Mouse (Mus musculus) gastrocnemius, postnatal 36 days (tissue): Measurements from ENCODE around the gene Kidins220. TPM values are rescaled to one million over a fixed set of nuclear protein-coding genes. Genes with fewer than 3 reads are reported as not detected.

Source experiments
- DNase-seq, 2 experiments: peaks; one replicate each; pipeline ENCODE4 v3.0.0; 2022
- intact Hi-C: fragments of 180-260 bp; cut with DNase I; formaldehyde crosslinking; loops from one replicate; pipeline ENCODE4 v1.15.1; 2025
- total RNA-seq, 2 experiments: library from RNA; stranded (reverse); gene quantifications; 2 replicates each; pipeline ENCODE4 v1.2.3; 2021

Gene Kidins220
- total RNA-seq, 2 experiments from 2014 or later = 38.3 to 54.1 TPM

DNA sequence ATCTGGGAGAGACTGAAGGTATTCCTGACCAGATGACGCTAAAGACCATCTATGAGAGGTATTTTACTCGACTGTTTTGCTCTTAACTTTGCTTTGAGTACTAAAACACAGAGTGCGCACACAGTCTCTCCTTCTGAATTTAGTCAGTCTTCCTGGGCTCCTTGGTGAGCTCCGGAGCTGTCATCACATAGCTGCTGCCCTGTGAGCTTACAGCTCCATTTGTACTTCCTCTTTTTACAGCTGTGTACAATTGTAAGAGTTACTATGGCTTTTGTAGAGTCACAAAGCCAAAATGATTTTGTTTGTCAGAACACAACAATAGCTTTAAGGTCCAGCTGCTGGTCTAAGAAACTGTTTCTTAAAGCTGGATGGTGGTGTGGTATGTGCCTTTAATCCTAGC lies 42.3 kb downstream of the Kidins220 start:
- DNase-seq = no peak
- intact Hi-C loops = no loop called here

DNA sequence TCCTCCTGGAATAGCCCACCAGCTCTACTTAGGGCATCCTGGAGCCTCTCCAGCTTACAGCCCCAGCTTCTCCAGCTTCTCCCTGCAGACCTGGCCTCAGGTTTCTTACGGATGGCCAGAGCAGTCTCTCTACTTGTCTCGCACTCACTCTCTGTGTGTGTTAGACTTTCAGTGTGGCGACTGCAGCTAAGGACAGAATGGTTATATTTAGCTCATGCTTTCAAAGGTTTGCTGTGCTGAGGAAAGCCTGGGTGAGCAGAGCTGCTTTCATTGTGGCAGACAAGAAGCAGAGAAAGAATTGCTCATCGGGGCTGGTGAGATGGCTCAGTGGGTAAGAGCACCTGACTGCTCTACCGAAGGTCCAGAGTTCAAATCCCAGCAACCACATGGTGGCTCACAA lies 46.3 kb downstream of the Kidins220 start:
- DNase-seq = no peak
- intact Hi-C loops = loop anchor here (10.0 kb wide), 1 partner anchor 1054 kb away; no protein-coding TSS in a partner anchor

DNA sequence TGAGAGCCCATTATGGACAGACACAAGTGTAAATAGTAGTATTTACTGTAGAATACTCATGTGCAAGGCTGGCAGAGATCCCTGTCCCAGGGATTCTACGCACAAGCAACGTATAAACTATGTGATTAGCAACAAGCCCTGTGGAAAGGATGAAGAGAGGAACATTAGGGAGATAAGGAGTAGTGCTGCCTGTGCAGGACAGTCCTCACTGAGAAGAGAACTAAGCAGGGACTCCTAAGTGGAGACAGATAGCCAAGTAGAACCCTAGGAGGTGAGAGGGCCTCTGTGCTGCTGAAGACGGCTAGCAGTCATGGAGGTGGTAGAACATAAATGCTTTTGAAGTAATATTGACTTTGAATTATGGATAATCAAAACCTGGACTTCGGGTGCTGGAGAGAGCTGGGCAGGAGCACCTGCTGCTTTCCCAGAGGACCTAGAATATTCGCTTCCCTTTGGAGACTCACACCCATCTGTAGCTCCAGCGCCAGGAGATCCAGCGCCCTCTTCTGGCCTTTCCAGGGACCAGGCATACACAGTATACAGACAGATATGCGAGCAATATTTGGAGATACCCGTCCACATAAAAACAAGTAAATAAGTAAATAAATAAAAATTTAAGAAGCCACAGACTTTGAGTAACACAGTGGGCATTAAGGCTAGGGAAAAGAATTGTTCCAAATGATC lies 50.3 kb downstream of the Kidins220 start:
- intact Hi-C loops = loop anchor here (10.0 kb wide), 1 partner anchor 1050 kb away; no protein-coding TSS in a partner anchor
- DNase-seq = no peak

DNA sequence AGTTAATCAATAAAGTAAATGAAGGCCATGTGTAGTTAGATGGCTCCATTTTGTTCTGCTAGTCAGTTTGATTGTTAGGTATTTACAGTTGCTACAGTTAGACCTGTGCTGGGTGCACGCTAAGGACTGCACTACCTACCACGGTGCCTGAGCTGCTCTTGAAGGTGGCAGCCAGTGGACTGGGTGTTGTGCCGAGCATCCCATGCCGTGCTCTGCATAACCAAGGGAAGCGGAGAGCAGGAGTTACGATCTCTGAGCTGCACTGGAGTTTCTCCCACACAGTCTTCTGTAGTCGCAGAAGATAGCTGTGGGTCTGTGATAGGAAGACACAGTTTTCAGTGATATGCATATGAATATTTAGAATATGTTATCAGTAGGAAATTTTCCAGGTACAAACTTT lies 51.6 kb downstream of the Kidins220 start:
- no peak for DNase-seq
- intact Hi-C loops = loop anchor here (10.0 kb wide), 1 partner anchor 1048 kb away; no protein-coding TSS in a partner anchor

DNA sequence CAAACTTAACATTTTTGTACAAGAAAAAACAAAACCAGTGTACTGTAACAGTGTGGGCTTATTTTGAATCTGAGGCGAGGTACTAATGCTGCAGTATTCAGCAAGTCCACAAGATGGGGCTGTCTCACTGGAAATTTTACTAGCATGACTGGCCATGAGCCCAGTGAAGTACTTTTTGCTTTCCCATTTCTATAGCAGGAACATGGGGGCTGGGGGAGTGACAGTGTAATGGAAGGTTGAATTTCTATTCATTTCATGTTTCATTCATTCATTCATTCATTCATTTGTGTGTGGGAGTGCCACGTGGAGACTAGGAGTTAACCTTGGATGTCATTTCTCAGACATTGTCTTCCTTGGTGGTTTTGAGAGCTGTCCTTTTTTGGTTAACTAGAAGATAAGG lies 52.7 kb downstream of the Kidins220 start:
- intact Hi-C loops = loop anchor here (10.0 kb wide), 1 partner anchor 1047 kb away; no protein-coding TSS in a partner anchor
- DNase-seq = peak in 1 of 2 experiments; percentile 29

DNA sequence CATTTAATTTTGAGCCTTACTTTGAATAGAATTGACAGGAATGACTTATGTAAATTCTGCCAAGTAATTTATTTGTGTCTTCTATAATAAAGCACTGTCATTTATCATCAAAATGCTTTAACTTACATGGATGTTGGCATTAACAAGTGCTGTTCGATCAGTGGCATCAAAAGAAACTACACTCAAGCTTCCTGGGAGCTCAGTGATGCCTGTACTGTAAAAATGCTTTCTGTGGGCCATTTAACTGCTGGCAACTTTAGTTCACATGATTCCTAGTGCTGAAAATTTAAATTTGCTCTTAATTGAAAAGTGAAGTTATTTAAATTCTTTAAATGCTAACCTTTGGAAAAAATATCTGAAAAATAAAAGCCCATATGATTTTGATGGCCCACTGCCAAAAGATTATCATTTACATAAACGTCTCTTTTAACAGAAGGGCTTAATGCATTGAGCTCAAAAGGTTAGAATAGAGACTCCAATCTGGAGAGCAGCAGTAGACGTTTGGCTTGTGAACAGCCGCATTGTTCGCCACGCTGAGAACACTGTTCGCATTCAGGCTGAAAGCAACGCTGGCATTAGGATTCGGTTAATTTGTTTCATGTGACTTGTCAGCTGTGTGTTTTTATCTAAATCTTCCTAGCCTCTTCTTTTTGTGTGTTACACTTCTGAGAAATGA lies 59.1 kb downstream of the Kidins220 start:
- DNase-seq = no peak
- intact Hi-C loops = no loop called here

DNA sequence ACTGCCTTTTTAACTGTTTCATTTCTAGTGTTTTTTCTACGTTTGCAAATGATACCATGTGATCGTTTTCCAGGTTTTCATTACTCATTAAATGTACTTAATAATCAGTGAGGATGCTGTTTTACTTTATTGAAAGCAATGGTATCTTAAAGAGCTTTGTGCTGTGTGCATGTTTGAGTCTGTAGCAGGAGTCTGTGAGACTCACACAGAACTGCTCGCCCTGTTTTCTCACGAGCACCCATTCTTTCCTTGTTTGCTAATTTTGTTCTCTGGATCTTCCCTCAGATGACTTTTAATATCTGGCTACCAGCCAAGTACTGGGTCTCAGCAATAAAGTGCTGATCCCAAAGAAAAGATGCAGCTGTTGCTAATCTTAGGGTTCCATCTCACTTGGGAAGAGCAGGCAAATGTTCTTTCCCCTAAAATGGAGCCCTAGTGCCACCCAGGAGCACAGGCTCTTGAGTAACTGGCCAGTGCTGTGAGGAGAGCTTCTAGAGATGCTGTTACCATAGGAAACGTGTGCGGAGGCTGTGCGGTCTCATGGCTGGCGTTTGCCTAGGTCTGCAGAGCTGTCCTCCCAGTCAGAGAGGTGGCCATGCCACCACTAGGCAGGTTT lies 59.7 kb downstream of the Kidins220 start:
- no peak for DNase-seq
- intact Hi-C loops = no loop called here

DNA sequence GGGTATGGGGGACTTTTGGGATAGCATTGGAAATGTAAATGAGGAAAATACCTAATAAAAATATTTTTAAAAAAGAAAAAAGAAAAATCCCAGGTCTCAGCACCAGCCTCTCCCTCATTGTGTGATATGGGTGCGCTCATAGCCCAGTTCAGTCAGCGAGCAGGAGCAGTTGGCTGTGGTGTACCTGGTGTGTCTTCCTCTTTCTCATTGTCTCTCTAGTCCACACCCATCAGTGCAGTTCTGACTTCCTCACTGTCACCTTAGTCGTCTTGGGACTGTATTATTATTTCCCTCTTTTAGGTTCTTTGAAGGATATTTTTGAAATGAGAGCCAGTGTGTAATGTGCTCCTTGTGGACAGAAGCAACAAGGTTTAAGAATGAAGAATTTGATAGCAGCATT lies 61.3 kb downstream of the Kidins220 start:
- intact Hi-C loops = no loop called here
- no peak for DNase-seq

DNA sequence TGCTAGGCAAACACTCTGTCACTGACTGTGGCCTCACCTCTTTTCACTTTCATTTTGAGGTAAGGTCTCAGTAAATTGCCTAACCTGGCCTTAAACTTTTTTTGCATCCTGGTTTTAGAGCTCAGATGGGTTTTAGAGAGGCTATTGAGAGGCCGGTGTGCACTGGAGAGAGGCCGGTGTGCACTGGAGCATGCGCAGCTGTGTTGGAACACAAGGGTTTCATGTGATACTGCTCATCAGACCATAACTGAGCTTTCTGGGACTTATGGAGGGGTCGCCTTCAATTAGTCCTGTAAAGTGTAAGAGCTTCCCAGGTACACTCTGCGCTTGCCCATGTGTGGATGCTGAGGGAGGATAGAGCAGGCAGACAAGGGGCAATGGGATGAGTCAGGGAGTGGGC lies 62.5 kb downstream of the Kidins220 start:
- intact Hi-C loops = no loop called here
- DNase-seq = no peak

DNA sequence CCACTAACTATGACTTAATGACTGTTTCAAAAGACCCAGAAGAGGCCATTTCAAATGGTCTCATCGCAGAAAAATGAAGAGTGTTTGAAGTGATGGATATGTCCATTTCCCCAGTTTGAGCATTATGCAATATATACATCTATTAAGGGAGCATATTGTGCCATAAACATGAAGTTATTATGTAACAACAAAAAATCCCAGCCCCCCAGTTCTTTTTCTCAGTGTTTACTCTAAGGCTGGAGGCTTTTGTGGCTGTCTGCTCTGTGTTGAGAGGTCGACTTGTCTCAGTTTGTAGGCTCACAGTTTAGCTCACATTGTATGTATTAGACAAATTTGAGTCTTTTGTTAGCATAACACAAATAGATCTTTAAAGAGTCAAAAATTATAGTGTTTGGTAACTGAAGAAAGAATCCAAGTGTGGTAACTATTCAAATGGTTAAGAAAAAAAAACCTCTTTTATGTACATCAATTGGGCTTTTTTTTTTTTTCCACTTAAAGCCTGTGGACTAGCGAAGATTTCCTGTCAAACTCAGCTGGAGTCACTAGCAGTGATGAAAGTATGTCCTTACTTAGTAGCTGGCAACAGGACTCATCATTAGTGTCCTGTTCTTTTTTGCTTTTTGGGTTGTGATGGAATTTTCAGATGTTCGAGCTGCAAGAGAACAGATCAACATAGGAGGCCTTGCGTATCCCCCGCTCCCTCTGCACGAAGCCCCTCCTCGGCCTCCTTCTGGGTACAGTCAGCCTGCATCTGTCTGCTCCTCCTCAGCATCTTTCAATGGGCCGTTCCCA lies 63.2 kb downstream of the Kidins220 start:
- DNase-seq = no peak
- intact Hi-C loops = no loop called here

DNA sequence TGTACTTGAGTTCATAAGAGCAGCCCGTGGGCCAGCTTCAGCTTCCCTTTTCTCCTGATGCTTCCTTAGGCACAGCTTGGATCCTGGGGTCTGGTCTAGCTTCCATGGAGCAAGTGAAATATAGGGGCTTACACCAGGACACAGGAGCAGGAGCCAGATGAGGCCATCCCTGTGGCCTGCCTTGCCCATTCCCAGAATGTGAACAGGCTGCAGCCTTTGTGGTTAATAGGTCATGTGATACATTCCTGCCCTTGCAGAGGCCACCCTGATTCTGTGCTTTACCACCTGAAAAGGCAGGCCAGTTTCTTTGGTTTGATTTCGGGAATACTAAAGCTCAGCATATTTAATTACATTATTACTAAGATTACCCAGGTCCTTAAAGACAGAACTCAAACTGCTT lies 69.3 kb downstream of the Kidins220 start:
- intact Hi-C loops = no loop called here
- DNase-seq = no peak

DNA sequence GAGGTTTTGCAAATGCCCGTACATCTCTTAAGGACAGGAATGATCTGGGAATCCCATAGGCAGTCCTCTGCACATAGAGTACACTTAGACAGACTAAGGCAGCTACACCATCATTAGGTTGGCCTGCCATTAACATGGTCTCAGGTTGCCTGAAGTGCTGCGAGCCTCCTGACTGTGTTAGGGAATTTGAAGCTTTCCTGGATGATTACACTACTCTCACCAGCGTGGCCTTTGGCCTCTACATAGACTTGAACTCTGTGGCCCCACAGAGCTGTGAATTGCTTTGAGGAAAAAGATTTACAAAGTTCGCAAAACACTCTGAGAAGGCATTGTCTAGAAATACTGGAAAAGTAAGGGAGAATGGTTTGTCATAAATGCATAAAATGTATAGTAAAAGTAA lies 69.9 kb downstream of the Kidins220 start:
- intact Hi-C loops = no loop called here
- no peak for DNase-seq

DNA sequence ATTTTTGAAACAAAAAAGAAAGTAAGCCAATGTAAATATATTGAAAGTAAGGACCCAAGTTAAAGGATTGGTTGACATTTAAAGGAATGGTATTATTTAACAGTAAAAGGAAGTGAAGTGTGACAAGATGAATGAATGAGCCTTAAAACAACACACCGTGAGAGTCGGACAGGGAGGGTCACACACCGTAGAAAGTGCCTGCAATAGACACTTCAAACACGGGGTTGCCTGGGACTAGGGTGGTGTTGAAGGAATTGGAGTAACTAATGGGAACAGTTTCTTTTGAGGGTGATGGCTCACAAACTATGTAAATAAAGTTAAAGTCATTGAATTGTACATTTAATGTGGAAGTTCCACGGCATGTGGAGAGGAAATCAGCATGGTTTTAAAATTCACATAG lies 74.5 kb downstream of the Kidins220 start:
- intact Hi-C loops = no loop called here
- DNase-seq = no peak

DNA sequence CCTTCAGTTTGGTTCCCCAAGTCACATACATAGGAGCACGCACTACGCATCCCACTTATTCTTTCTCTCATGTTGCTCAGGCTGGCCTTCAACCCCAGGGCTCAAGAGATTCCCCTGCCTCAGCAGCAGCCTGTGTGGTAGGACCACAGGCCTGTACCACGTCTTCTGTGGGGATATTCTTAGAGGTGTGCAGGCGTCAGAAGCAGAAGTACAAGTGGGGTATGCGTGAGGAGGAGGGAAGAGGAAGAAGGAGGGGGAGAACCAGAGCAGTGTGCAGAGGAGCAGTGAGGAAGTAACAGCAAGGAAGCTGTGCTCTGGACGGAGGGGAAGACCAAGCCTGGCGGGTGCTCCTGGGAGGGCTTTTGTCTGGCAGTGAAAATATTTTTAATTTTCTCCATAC lies 79.8 kb downstream of the Kidins220 start:
- no peak for DNase-seq
- intact Hi-C loops = no loop called here

DNA sequence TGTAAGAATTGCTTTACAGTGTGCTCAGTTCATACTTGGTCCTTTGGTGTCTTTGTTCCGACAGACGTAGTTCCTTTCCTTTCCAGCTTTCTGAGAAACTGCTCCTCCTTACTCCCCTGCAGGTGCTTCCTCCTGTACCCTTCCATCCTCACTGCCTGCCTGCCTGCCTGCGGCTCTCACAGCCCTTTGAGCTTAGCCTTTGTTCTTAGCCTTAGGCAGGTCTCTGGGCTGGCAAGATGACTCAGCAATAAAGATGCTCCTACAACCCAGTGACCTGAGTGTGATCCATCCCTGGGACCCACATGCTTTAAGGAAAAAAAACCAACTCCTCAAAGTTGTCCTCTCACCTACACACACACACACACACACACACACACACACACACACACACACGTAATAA lies 80.2 kb downstream of the Kidins220 start:
- intact Hi-C loops = no loop called here
- DNase-seq = no peak

DNA sequence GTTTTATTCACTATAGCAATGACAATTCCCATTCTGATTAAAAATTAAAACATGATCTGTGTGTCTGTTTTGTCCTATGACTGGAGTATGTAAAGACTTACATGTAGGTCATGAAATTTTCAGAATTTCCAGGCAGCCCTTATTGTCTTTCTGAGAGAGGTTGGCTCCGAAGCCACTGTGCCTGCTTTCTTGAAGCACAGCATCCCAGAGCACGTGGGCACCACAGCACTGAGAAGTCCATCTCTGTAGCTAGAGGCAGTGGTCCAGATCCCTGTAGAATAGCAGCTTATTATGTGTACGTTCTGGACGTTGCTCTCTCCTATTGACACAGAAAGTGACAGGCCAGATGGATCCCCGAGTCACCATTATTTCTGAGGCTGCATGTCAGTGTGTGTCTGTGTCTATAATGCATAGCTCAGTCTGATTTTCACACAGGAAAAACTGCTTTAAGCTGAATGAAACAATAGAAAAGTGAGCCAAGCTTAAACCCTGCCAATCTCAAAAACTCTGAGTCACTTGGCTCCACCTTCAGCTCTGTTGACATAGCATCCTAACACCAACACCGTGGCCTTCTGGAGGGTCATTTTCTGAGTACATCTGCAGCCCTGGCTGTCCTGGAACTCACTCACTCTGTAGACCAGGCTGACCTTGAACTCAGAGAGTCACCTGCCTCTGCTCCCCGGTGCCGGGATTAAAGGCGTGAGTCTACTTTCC lies 84.9 kb downstream of the Kidins220 start:
- intact Hi-C loops = no loop called here
- DNase-seq = no peak

DNA sequence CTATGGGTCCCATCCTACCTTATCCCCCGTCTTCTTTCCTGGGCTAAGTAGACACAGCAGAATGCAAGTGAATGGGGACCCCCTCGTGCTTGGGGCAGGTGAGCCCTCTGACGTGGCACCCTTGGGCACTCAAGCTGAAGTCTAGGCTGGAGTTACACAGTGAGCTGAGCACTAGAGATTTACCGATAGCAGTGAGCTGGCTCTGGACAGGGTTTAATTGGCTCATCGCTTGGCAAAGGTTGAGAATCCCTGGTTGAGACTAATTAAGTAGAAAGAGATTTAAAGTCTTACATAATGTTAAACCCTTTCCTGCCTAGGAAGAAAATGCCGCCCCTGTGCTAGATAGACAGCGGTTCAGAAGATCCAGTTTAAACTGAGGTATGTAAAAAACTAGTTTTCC lies 86.2 kb downstream of the Kidins220 start:
- no peak for DNase-seq
- intact Hi-C loops = no loop called here

DNA sequence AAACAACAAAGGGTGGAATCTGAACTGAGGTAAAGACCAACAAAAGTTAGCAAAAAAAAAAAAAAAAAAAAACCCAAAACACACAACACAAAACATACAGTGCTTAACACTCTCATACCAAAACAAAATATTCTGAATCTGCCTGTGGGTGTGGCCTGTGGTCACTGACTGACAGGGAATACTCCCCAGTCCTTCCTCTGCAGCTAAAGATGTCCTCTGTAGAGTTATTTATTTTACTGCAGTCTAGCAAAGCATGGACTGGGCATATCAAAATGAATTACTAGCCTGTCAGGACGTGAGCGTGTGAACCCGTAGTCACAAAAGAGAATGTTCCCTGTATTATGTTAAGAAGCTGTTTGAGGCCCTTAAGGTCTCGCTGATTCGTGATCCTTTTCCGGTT lies 87.5 kb downstream of the Kidins220 start:
- intact Hi-C loops = no loop called here
- DNase-seq = no peak

DNA sequence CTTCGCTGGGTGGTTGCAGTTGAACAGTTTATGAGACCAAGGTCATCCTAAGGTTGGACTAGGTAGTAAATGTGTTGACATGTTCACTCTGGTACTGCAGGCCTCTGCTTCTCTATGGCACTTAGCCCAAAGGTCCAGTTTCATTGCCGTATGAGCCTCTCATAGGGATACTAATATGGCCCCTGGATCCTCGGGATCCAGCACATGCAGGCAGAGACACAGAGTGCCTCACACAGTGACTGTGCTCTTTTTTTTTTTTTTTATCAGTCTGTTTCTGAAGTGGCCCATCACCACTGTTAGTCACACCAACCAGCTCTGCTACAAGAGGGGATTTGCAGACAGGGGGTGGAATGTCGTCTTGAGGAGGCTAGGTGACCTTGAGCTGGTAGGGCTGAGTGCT lies 98.6 kb downstream of the Kidins220 start:
- DNase-seq = no peak
- intact Hi-C loops = no loop called here

DNA sequence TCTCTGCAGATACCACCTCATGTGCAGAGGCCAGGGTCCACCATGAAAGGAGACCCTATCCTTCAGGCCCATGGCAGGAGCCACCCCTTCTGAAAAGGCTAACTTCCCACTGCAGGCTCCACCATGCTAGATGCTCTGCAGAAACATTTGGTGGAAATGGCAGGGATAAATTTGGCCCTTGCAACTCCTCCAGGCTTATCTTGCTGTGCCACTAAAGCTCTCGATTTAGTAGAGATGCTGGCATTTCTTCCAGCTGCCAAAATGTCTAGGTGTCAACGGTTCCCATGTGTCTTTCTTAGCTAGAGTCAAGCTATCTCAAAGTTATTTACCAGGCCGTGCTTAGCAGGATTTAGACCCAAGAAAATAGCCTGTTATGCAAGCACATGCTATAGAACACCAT lies 99.6 kb downstream of the Kidins220 start:
- intact Hi-C loops = no loop called here
- no peak for DNase-seq
